Mouse (Mus musculus): ENCODE data around the gene Fam169b.
"Not testable (repeated sequence)": the region's sequence is repeated elsewhere in the genome, so short reads cannot be mapped to it uniquely, and the experiment has no call there.

The Fam169b gene

DNA sequence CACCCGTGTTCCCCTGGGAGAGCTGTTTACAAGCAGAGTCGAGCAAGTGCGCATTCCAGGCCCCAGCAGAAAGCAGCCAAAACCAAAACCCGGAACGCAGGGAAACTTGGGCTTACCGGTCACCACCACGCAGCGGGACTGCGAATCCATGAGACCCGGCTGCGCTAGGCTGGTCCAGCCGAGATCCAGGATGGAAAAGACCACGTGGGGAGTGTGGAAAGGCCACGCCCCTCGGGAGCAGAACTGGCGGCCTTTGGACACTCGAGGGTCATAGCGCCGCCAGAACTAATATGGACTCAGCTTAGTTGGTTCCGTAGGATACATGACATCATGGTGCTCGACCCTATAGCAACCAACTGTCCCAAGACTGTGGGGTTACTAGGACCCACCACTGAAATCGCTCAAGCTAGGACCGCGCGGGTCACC is 9.6 kb upstream of the Fam169b start, which contains the start of gene Pgpep1l:
TSS of gene Pgpep1l (minus strand) at position 206 of the 426 bp plus-strand sequence.
- peak in 1 of 2 experiments; percentile 5 for DNase-seq (ENCODE audit: low spot score in 2 of 2)

GRCm38 (mm10) chr7:68264531-68264930 is 9.1 kb upstream of the Fam169b start:
- DNase-seq (ENCODE audit: low spot score in 2 of 2), result no peak

GRCm38 (mm10) chr7:68265391-68265790 is 8.2 kb upstream of the Fam169b start:
- DNase-seq (ENCODE audit: low spot score in 2 of 2), result no peak

GRCm38 (mm10) chr7:68266691-68267090 is 6.9 kb upstream of the Fam169b start:
- DNase-seq (ENCODE audit: low spot score in 2 of 2), result no peak

DNA sequence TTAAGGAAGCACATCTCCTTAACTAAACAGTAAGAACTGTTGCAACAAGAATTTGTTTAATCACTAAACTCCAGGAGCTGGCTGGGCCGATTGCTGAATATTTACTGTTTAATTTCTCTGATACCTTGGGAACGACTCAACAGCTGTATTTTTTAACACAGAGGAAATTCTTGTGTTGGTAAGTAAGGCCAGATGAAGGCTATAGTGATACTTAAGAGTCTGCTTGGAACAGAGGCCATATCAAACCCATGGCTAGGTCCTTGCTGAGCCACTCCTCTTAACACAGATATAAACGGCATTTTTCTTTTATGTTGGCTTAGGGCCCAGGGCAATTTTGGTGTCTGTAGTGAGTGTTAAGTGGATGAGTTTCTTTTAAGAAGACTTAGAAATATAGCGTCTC is 3.1 kb upstream of the Fam169b start:
- DNase-seq (ENCODE audit: low spot score in 2 of 2), result no peak

GRCm38 (mm10) chr7:68271816-68272215 is 1.8 kb upstream of the Fam169b start:
- DNase-seq (ENCODE audit: low spot score in 2 of 2), result no peak

DNA sequence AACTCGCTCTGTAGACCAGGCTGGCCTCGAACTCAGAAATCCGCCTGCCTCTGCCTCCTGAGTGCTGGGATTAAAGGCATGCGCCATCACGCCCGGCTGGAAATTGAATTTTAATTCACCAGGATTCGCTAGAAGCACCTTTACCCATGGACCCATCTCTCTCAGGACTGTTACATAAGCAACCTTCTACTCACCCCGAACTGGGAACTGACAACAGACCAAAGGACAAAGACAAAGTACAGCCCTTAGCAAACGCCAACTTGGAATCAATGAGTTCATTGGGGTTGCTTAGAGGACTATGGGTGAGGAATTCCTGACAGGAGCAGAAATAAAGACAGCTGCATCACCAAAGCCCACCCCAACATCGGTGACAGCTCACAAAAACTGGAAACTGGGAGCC is 1.0 kb upstream of the Fam169b start:
- DNase-seq (ENCODE audit: low spot score in 2 of 2), result no peak

DNA sequence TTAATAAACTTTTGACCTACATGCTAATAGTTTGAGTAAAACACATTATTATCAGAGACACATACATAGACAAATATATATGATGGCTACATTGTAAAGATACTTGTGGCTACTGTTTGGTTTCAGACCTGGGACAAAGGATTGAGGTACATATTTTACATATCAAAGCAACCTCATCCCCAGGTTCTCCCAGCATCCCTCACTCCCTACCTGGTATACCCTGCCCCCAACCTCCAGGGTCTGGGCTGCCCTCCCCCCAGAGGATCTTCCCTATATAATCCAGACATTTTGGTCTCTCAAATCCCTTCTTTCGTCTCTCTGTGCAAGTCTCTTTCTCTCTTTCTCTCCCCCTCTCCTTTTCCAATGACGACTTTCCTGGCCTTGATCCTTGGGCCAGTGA is 579 bp downstream of the Fam169b start:
- no peak for DNase-seq (ENCODE audit: low spot score in 2 of 2)

DNA sequence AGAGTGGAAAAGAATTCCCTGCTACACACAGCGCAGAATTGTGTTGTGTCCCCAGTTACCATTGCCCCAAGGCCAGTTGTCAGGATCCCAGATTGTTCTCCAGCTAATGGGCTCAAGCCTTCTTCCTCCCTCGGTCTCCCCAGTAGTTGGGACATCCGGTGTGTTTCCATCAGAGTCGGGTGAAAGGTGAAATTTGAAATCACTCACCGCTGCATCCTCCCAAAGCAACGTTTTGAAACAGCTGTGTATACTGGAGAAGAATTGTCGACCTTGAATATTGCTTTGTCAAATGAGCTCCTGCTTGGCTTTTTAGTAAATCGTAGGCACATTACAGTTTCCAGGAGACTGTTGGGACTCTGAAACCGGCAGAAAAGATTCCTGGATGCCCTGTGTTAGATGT is 1.3 kb downstream of the Fam169b start:
- no peak for DNase-seq (ENCODE audit: low spot score in 2 of 2)

- not testable (repeated sequence) for DNase-seq (ENCODE audit: low spot score in 2 of 2)
Observed at GRCm38 (mm10) chr7:68275445-68275837, 1.8 kb downstream of the Fam169b start.

DNA sequence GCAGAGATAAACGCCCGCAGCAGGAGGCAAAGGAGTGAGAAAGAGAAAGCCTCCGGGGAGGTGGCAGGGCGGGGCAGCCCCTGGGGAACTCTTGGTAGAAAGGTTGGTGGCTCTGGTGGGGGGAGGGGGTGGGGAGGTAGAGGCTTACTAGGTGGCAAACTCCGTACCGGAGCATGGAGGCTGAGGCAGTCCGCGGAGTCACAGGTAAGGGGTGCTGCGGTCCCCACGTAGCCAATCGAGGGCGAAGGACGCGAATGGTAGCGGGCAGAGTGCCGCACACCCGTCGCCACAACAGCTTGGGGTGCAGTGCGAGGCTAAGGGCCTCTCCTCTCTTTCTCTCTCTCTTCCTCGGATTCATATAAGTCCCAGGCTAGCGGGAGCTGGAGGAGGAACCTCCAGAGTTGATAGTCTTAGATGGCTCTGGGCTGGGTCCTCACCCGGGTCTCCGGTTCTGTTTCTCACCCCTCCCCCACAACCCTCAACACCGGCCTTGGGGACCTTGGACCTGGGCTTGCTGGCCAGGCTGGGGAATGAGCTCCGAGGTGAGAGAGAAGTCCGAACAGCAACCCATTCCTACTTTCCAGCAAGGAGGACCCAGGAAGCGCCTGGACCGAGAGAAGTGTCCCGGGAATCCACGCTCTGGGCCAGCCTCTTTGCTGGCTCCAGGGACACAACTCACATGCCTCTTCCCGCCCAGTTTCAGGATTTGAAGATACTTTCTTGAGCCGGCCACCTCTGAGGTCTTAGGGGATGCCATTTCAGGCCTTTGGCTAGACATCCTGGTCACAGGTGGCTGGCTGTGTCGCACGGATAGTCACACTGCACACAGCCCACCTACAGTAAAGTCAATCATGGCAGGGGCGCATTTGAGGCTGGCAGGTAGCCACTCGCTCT is 2.4 kb downstream of the Fam169b start:
- DNase-seq (ENCODE audit: low spot score in 2 of 2), result peak in 1 of 2 experiments; percentile 5

GRCm38 (mm10) chr7:68277054-68277896 is 3.6 kb downstream of the Fam169b start:
- no peak for DNase-seq (ENCODE audit: low spot score in 2 of 2)

DNA sequence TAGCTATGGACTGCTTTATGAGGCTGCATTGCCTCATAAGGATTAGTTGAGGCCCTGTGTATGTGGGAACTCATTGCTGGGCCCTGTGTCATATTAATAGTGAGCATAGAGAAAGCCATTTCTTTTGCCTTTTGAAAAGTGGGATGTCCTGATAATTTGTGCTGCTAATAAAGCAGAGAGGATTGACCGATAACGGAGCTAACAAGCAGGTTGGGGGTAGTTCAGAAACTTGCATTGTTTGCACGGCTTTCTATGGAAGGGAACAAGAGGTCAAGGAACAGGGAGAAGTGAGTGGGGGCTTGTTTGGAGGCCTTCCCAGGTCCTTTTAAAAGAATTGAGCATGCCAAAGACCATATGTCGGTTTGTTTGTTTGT is 4.2 kb downstream of the Fam169b start:
- no peak for DNase-seq (ENCODE audit: low spot score in 2 of 2)

DNA sequence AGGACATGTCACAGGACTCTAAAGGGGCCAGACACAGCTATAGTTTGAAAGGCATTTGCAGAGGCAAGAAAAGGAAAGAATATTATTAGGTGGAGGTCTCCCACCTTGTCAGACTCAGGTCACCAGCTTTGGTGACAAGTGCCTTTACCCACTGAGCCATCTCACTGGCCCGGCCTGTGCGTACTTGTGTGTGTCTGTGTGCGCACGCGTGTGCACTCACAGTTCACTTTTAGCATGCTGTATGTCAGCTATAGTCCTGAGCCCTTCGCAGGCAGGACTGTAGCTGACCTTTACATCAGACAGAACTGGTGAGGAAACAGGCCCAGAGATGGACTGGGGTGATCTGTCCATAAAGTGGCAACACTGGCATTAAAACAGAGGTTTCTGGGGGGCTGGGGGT is 4.7 kb downstream of the Fam169b start:
- no peak for DNase-seq (ENCODE audit: low spot score in 2 of 2)

GRCm38 (mm10) chr7:68278908-68279307 is 5.3 kb downstream of the Fam169b start:
- DNase-seq (ENCODE audit: low spot score in 2 of 2), result no peak

DNA sequence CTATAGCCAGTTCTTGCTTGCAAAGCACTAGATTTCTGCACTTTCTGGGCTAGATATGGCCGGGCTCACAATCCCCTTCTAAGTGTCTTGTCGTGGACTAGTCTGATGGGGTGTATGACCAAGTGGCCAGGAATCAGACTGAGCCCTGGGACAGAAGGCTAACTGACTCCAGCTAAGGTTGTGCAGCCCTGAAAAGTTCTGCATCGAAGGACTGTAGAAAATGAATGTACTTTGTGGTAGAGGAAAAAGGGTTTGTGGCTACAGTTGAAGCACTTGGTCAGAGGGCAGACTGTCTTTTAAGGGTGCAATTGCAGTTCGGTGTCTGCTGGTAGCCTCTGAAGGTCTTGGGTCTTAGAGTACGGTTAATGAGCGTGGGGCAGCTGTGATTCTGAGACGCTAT is 5.8 kb downstream of the Fam169b start:
- DNase-seq (ENCODE audit: low spot score in 2 of 2), result no peak

DNA sequence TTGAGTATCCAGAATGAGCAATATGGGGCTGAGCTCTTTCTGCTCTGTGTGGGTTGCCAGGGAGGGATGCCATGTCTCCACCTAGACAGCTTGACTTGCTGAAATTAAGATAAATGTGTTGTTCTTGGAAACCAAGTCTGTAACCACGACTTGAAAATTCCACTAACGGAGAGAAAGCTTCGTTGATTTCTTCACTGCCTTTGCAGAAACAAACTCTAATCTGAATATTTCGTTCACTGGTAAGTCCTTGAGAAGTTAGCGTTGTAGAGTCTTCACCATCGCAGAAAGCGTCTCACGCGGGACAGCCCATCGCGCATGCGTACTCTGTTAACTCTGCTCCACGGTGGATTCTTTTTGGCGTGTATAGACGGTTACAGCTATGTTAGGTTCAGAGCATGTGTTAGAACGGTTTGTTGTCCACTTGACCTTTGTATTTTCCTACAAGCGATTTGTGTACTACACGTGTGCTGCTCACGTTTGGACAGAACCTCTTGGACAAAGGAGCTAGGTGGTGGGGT is 6.8 kb downstream of the Fam169b start:
- no peak for DNase-seq (ENCODE audit: low spot score in 2 of 2)

DNA sequence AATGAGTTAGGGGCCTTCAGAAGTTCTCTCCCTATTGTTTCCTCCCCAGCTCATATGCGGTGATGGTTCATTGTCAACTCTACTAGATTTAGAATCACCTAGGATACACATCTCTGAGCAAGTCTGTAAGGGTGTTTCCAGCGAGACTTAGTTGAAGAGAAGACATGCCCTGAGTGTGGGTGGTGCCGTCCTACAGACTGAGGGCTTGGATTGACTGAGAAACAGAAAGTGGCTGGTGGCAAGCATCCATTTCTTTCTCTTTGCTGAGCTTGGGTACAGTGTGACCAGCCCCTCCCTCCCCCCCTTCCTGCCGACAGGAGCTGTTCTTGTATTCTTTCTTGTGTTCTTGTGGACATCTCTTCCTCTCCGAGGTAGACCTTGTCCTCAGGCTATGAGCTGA is 7.7 kb downstream of the Fam169b start:
- no peak for DNase-seq (ENCODE audit: low spot score in 2 of 2)

- no peak for DNase-seq (ENCODE audit: low spot score in 2 of 2)
Observed at GRCm38 (mm10) chr7:68282304-68283132, 8.9 kb downstream of the Fam169b start.

- DNase-seq (ENCODE audit: low spot score in 2 of 2), result not testable (repeated sequence)
Observed at GRCm38 (mm10) chr7:68283133-68283520, 9.5 kb downstream of the Fam169b start.

GRCm38 (mm10) chr7:68283776-68284175 is 10.1 kb downstream of the Fam169b start:
- DNase-seq (ENCODE audit: low spot score in 2 of 2), result no peak

Measured in urinary bladder, adult 18-20 months (tissue).